Mouse (Mus musculus) bone marrow macrophage, adult 2 months (primary cell): ENCODE data around the gene Nfix.

Source experiments
- CTCF ChIP-seq: IDR thresholded peaks from 2 replicates; pipeline ENCODE4 v1.5.1; 2012; ENCODE audit warnings: low read depth, mild to moderate bottlenecking, low read length, moderate library complexity
- POLR2A ChIP-seq: IDR thresholded peaks from 2 replicates; pipeline ENCODE4 v1.6.1; 2012; ENCODE audit warnings: mild to moderate bottlenecking, low read depth, low read length, borderline replicate concordance

- no peak for TF ChIP-seq CTCF
- no peak for TF ChIP-seq POLR2A
Measured at GRCm38 (mm10) chr8:84681476-84681875, 118.7 kb downstream of the Nfix start.
